Mouse (Mus musculus): ENCODE data around the gene Mcm2.

- TF ChIP-seq CTCF (IDR thresholded peaks at IDR 0.05; ENCODE audit: low read depth, low read length) = no peak
- no peak for TF ChIP-seq POLR2A (IDR thresholded peaks at IDR 0.05; ENCODE audit: borderline replicate concordance, low read depth, low read length)
Measured at GRCm38 (mm10) chr6:88854509-88854908, 44.1 kb downstream of the Mcm2 start.

Measured in bone marrow macrophage, adult 2 months (primary cell).